Mouse (Mus musculus): ENCODE data around the gene Cela3a. TPM values are rescaled to one million over a fixed set of nuclear protein-coding genes. Genes with fewer than 3 reads are reported as not detected.

The Cela3a gene
- not detected in 2 replicates for polyA plus RNA-seq (2015; fragmentation: Nextera tagmentation; extraction: Ambion mirVana)

- WGBS, result 91% methylated on average over 5 of the region's 5 CpGs
- Histone ChIP-seq H3K9me3 (replicated peaks) (no peaks in the 10 kb centered on the region), H3K27ac (replicated peaks) (no peak within 1 kb of the TSS), H3K36me3 (no peaks in the 10 kb centered on the region), H3K4me1 (no peaks in the 10 kb centered on the region), H3K9ac (replicated peaks) (no peak within 1 kb of the TSS), H3K4me3 (replicated peaks) (no peak within 1 kb of the TSS), H3K4me2 (no peak within 1 kb of the TSS), H3K27me3 (replicated peaks) (no peaks in the 10 kb centered on the region)
- ATAC-seq (ENCODE audit: low FRiP score), result no peak
Measured at GRCm38 (mm10) chr4:137409691-137410090, at the start of gene Cela3a. TSS of gene Cela3a (minus strand) at chr4:137409791.

- WGBS, result 79% methylated on average over 5 of the region's 5 CpGs
- ATAC-seq (ENCODE audit: low FRiP score), result no peak
- H3K4me2 ChIP-seq, result no peak overlapping the region
- no peaks in the 10 kb centered on the region for H3K27me3 ChIP-seq (replicated peaks)
- H3K9ac ChIP-seq (replicated peaks), result no peak overlapping the region
- no peaks in the 10 kb centered on the region for H3K9me3 ChIP-seq (replicated peaks)
- no peaks in the 10 kb centered on the region for H3K36me3 ChIP-seq
- no peak overlapping the region for H3K27ac ChIP-seq (replicated peaks)
- no peak overlapping the region for H3K4me3 ChIP-seq (replicated peaks)
- no peaks in the 10 kb centered on the region for H3K4me1 ChIP-seq
Measured at GRCm38 (mm10) chr4:137458861-137459260, 49.3 kb upstream of the Cela3a start.

DNA sequence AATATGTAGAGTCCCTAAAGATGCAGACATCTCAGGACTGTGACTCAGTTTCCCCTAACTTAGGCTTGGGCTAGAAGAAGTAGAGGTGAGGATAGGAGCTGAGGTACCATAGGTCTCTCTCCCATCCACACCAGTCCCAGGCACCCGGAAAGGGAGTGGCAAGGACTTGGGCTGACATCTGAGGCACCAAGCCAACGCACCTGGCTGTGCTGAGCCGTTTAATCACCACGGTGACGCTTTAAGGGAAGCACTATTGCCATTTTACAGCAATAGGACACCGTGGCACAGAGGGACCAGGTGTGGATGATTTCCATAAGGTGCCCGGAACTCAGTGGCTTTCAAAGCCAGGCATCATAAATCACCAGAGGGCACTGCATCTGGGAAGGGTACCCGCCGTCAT is 48.7 kb upstream of the Cela3a start:
- no peak for ATAC-seq (ENCODE audit: low FRiP score)

DNA sequence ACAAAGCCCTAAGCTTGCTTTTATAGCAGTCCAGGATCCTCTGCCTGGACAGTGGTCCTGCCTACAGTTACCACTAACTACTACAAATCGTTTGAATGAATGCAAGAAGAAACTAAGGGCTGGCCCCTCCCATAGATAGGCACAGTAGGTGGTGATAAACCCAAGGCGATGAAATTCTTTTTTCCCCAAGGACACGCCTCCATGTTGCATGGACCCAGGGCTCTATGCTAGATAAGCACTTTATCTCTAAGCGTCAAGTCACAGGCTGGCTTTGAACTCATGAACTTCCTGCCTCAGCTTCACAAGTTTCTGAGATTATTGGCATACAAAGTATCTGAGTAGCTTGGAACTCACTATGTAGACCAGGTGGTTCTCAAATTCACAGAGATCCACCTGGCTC is 47.7 kb upstream of the Cela3a start:
- H3K27ac ChIP-seq (replicated peaks), result no peak overlapping the region
- WGBS, result 79% methylated on average over 4 of the region's 4 CpGs
- H3K4me1 ChIP-seq, result no peaks in the 10 kb centered on the region
- H3K4me3 ChIP-seq (replicated peaks), result no peak overlapping the region
- H3K9me3 ChIP-seq (replicated peaks), result no peaks in the 10 kb centered on the region
- no peak overlapping the region for H3K4me2 ChIP-seq
- no peaks in the 10 kb centered on the region for H3K36me3 ChIP-seq
- no peak overlapping the region for H3K9ac ChIP-seq (replicated peaks)
- no peak for ATAC-seq (ENCODE audit: low FRiP score)
- H3K27me3 ChIP-seq (replicated peaks), result no peaks in the 10 kb centered on the region

More for the DNA sequence above, 48.7 kb upstream of the Cela3a start:
- Histone ChIP-seq H3K36me3 (no peaks in the 10 kb centered on the region), H3K27me3 (replicated peaks) (no peaks in the 10 kb centered on the region), H3K9ac (replicated peaks) (no peak overlapping the region), H3K9me3 (replicated peaks) (no peaks in the 10 kb centered on the region), H3K4me3 (replicated peaks) (no peak overlapping the region), H3K4me2 (no peak overlapping the region), H3K4me1 (no peaks in the 10 kb centered on the region), H3K27ac (replicated peaks) (no peak overlapping the region)
- WGBS, result 79% methylated on average over 9 of the region's 9 CpGs

GRCm38 (mm10) chr4:137456581-137456980 is 47.0 kb upstream of the Cela3a start:
- Histone ChIP-seq H3K27ac (replicated peaks) (no peak overlapping the region), H3K27me3 (replicated peaks) (no peaks in the 10 kb centered on the region), H3K9ac (replicated peaks) (no peak overlapping the region), H3K4me3 (replicated peaks) (no peak overlapping the region), H3K4me1 (no peaks in the 10 kb centered on the region), H3K36me3 (no peaks in the 10 kb centered on the region), H3K9me3 (replicated peaks) (no peaks in the 10 kb centered on the region), H3K4me2 (no peak overlapping the region)
- WGBS, result 86% methylated on average over 12 of the region's 12 CpGs
- ATAC-seq (ENCODE audit: low FRiP score), result no peak

DNA sequence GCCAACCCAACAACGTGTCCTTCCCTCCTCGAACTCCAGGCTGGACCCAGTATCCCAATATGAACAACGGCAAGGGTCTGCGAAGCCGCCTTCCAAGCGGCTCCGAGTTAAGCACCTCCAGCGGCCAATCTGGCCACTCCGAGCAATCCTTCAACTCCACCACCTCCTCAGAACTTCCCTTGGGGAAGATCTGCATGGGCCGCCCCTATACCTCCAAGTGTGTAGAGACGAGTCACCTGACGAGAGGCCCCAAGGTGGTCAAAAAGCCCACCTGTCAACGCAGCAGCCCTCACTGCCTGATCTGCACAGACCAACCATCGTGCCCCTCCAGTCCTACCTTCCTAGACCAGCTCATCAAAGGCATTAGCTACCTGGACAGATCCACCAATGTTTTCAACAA is 45.0 kb upstream of the Cela3a start:
- no peaks in the 10 kb centered on the region for H3K4me1 ChIP-seq
- H3K4me2 ChIP-seq, result no peak overlapping the region
- no peak overlapping the region for H3K4me3 ChIP-seq (replicated peaks)
- 91% methylated on average over 14 of the region's 14 CpGs for WGBS
- no peaks in the 10 kb centered on the region for H3K36me3 ChIP-seq
- no peak overlapping the region for H3K9ac ChIP-seq (replicated peaks)
- no peaks in the 10 kb centered on the region for H3K27me3 ChIP-seq (replicated peaks)
- ATAC-seq (ENCODE audit: low FRiP score), result no peak
- H3K9me3 ChIP-seq (replicated peaks), result no peaks in the 10 kb centered on the region
- H3K27ac ChIP-seq (replicated peaks), result no peak overlapping the region

DNA sequence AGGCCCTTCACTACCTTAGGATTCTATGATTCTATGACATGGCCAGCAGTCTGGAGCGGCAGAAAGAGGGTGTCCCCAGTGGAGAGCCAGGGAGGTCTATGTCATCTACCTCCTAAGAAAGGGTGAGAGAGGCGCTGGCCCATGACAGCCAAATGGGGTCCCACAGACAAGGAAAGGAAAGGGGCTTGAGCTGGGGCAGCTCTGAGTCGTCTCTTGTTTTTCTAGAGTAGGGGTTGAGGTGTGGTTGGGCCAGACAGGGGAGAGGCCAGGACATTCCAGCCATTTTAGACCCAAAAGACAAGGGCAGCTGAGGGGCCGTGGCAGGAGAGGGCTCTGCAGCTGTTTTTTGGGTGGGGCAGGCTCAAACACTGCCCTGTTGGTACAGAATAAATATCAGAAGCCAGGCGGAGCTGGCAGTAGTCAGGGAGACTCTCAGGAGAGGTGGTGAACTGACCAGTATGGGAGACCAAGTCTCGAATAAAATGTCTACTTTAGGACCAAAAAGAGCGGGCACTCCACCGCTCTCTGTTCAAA is 43.7 kb upstream of the Cela3a start, which contains the start of gene 1700013G24Rik:
1700013G24Rik (plus strand) TSS at position 51 of the 534 bp plus-strand sequence.
- Histone ChIP-seq H3K27ac (replicated peaks) (no peak within 1 kb of the TSS), H3K27me3 (replicated peaks) (no peaks in the 10 kb centered on the region), H3K9me3 (replicated peaks) (no peaks in the 10 kb centered on the region), H3K9ac (replicated peaks) (no peak within 1 kb of the TSS), H3K4me1 (peaks cover 8% of the 10 kb centered on the region), H3K4me3 (replicated peaks) (no peak within 1 kb of the TSS), H3K4me2 (no peak within 1 kb of the TSS), H3K36me3 (no peaks in the 10 kb centered on the region)
- 87% methylated on average over 8 of the region's 8 CpGs for WGBS
- ATAC-seq (ENCODE audit: low FRiP score), result no peak

- Histone ChIP-seq H3K4me2 (no peak overlapping the region), H3K4me3 (replicated peaks) (no peak overlapping the region), H3K27me3 (replicated peaks) (no peaks in the 10 kb centered on the region), H3K4me1 (peaks cover 14% of the 10 kb centered on the region), H3K9me3 (replicated peaks) (no peaks in the 10 kb centered on the region), H3K36me3 (no peaks in the 10 kb centered on the region), H3K27ac (replicated peaks) (no peak overlapping the region), H3K9ac (replicated peaks) (no peak overlapping the region)
- 95% methylated on average over 6 of the region's 6 CpGs for WGBS
- ATAC-seq (ENCODE audit: low FRiP score), result no peak
Measured at GRCm38 (mm10) chr4:137452190-137452589, 42.6 kb upstream of the Cela3a start.

- H3K36me3 ChIP-seq, result no peaks in the 10 kb centered on the region
- WGBS, result 83% methylated on average over 10 of the region's 10 CpGs
- no peak overlapping the region for H3K4me2 ChIP-seq
- peaks cover 14% of the 10 kb centered on the region for H3K4me1 ChIP-seq
- H3K9me3 ChIP-seq (replicated peaks), result no peaks in the 10 kb centered on the region
- H3K4me3 ChIP-seq (replicated peaks), result no peak overlapping the region
- no peak overlapping the region for H3K27ac ChIP-seq (replicated peaks)
- no peak for ATAC-seq (ENCODE audit: low FRiP score)
- no peak overlapping the region for H3K9ac ChIP-seq (replicated peaks)
- H3K27me3 ChIP-seq (replicated peaks), result no peaks in the 10 kb centered on the region
Measured at GRCm38 (mm10) chr4:137449715-137450114, 40.1 kb upstream of the Cela3a start.

DNA sequence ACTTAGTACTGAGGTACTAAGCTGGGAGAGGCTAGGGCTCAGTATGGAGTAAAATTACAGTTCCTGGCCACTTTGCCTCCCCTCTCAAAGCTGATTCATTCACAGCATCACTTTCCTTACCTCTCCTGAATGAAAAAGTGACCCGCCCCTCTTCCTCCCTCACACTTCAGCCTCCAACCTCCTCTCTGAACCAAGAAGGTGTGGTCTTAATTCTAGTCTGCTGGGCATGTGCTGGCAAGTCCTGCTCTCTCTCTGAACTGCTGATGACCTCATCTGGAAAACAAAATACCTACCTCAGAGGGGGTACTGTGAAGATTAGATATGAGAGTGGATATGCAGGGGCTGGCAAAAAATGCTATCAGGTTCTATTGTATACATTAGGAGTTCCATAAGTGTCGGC is 39.5 kb upstream of the Cela3a start:
- Histone ChIP-seq H3K9me3 (replicated peaks) (no peaks in the 10 kb centered on the region), H3K4me1 (peaks cover 14% of the 10 kb centered on the region), H3K4me3 (replicated peaks) (no peak overlapping the region), H3K27ac (replicated peaks) (no peak overlapping the region), H3K27me3 (replicated peaks) (no peaks in the 10 kb centered on the region), H3K9ac (replicated peaks) (no peak overlapping the region), H3K4me2 (no peak overlapping the region), H3K36me3 (no peaks in the 10 kb centered on the region)
- no peak for ATAC-seq (ENCODE audit: low FRiP score)
- 91% methylated on average over 2 of the region's 2 CpGs for WGBS

- H3K36me3 ChIP-seq, result no peaks in the 10 kb centered on the region
- ATAC-seq (ENCODE audit: low FRiP score), result no peak
- WGBS, result 36% methylated on average over 2 of the region's 2 CpGs
Measured at GRCm38 (mm10) chr4:137448641-137449040, 39.0 kb upstream of the Cela3a start.

DNA sequence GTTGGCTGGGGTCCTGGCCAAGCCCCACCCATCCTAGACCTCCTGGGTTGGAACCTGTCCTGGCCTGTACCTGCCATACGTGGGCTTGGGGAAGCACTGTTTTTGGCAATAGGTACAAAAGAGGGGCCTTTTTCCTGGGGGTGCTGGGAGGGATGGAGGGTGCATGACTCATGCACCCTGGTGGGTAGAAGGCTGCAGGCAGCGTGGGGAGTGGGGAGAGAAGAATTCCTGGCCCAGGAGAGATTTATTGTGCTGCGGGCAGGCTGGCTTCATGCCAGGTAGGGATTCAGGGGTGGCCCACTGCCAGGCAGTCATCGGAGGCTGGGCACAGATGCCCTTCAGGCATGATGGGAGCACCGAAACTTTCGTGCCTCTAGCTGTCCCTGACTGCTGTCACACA is 38.6 kb upstream of the Cela3a start:
- Histone ChIP-seq H3K4me2 (no peak overlapping the region), H3K36me3 (no peaks in the 10 kb centered on the region), H3K9me3 (replicated peaks) (no peaks in the 10 kb centered on the region), H3K27ac (replicated peaks) (no peak overlapping the region), H3K4me3 (replicated peaks) (no peak overlapping the region), H3K4me1 (peaks cover 18% of the 10 kb centered on the region), H3K9ac (replicated peaks) (no peak overlapping the region), H3K27me3 (replicated peaks) (no peaks in the 10 kb centered on the region)
- no peak for ATAC-seq (ENCODE audit: low FRiP score)
- WGBS, result 22% methylated on average over 6 of the region's 6 CpGs

More at GRCm38 (mm10) chr4:137448641-137449040, 39.0 kb upstream of the Cela3a start:
- Histone ChIP-seq H3K9ac (replicated peaks) (no peak overlapping the region), H3K27me3 (replicated peaks) (no peaks in the 10 kb centered on the region), H3K4me2 (no peak overlapping the region), H3K4me3 (replicated peaks) (no peak overlapping the region), H3K9me3 (replicated peaks) (no peaks in the 10 kb centered on the region), H3K27ac (replicated peaks) (no peak overlapping the region), H3K4me1 (peaks cover 18% of the 10 kb centered on the region)
